Mouse (Mus musculus): ENCODE measurements at regions not wholly inside any gene's neighbourhood (a gene's known extent, or its start where the extent isn't known, plus 50 kb on each side); places are given as distances from the start of the nearest gene placed in this dataset.

DNA sequence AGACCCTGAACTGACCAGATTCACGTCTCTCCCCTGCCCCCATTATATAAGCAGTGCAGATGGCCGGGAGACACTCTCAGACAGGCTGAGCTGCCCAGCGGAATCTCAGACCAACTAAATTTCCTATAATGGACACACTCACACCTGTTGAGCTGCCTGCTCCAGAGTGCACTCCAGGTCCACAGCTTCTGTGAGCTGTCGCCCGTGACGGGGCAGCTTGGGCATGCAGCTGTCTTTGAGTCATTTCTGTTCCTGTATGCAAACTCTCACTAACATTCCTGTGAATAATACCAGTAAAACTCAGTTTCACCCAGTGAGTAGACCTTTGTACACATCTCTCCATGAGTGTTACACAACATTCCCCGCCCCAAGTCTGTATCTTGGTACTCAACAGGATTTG, 269.4 kb upstream of the Rnaseh2b start:
- no peak for TF ChIP-seq POLR2A (IDR thresholded peaks at IDR 0.05; ENCODE audit: control insufficient read depth in 1 of 2, insufficient read depth in 1 of 2, low read depth in 1 of 2, low read length in 2 of 2, poor library complexity in 1 of 2)
- TF ChIP-seq CTCF (IDR thresholded peaks at IDR 0.05 in 2 of 3, conservative IDR thresholded peaks at IDR 0.05 in 1 of 3; ENCODE audit: control insufficient read depth in 1 of 3, insufficient read depth in 1 of 3, low read depth in 2 of 3, low read length in 3 of 3, poor library complexity in 1 of 3, severe bottlenecking in 1 of 3), result no peak
- TF ChIP-seq CHD2 (IDR thresholded peaks at IDR 0.05; ENCODE audit: low read length), result no peak
- no peak for TF ChIP-seq GATA1 (IDR thresholded peaks at IDR 0.05; ENCODE audit: low read depth, low read length)
- TF ChIP-seq SIN3A (IDR thresholded peaks at IDR 0.05; ENCODE audit: low read length), result no peak
- TF ChIP-seq ETS1 (IDR thresholded peaks at IDR 0.05; ENCODE audit: low read depth, low read length), result no peak
- TF ChIP-seq MYC (IDR thresholded peaks at IDR 0.05; ENCODE audit: low read depth, low read length), result no peak
- no peak for TF ChIP-seq UBTF (IDR thresholded peaks at IDR 0.05; ENCODE audit: borderline replicate concordance, insufficient read depth, low read depth, low read length)
- no peak for TF ChIP-seq TBP (IDR thresholded peaks at IDR 0.05; ENCODE audit: low read depth, low read length)

All from MEL (cell line).